Mouse (Mus musculus) gastrocnemius, adult 8-10 months (tissue): Measurements from ENCODE around the gene Trim24. TPM values are rescaled to one million over a fixed set of nuclear protein-coding genes. Genes with fewer than 3 reads are reported as not detected.
"Not testable (repeated sequence)": the region's sequence is repeated elsewhere in the genome, so short reads cannot be mapped to it uniquely, and the experiment has no call there.

ENCODE experiments used
- DNase-seq, 2 experiments: peaks; one replicate each; pipeline ENCODE4 v3.0.0; 2022; ENCODE audit warnings: low spot score in 2 of 2
- total RNA-seq, 4 experiments: library from RNA; stranded (reverse); gene quantifications; 2 replicates each; pipeline ENCODE4 v1.2.4; 2022

Trim24 gene
- total RNA-seq = 10 to 100 TPM; 41.0 to 47.8 (median 44.8) TPM

DNA sequence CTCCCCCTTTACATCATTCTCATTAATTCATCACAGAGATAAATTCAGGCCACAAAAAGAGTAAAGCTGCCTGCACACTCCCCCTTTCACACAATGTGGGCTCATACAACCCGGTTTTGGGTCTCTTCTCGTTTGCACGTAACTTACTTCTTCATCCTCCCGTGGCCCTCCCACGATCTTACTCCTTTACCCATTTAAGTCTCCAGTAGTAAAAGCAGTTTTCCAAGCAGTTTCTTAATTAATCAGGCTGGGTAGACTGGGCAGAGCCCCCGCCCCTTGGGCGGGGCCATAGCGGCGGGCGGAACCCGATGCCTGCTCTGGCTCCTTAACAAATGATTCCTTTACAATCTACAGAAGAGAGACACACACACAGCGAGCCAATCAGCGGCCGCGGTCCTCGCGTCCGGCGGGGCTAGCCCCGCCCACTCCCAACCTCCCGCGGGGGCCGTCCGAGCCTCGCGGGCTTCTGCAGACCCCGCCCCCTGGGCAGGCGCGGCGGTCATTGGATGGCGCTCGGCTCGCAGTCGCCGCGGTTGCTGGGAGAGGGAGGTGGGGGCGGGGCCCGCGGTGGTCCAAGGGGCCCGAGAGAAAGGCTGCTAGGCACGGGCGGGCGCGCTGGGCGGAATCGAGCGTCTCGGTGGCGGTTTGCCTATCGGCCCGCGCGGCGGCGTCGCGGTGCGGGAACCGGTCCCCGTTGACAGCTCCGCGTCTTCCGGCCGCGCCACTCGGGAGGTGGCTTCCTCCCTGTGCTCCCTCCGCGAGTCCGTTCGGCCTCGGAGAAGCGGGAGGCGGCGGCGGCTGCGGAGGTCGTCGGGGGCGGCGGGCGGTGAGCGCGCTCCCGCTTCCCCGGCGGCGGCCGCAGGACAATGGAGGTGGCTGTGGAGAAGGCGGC lies at the start of gene Trim24:
Gene Trim24, plus strand, starts transcription at position 567 of the 892 bp plus-strand sequence.
- DNase-seq = peak; percentile 90 to 92

DNA sequence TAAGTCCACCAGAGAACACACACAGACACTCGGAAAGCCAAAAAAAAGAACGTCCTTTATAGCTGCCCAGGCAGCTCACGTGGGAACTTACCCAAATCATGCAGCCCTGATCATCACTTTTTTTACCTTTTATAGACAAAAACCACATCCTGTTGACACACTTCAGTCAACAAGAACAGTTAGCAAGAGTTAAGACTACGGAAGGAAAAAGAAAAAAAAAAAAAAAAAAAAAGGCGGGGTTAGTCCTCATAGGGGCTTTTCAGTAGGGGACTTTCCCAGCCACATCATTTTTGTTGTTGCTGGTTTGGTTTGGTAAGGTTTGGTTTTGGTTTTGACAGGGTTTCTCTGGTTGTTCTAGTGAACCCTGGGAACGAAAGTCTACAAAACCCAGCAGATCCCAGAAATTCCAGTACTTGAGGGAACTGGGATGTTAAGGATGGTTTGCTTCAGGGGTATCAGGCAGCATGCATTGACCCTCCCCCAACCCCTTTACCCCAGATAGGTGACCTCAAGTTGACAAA lies 49.0 kb upstream of the Trim24 start:
- no peak for DNase-seq

- DNase-seq = no peak
These were observed 48.2 kb upstream of the Trim24 start for GRCm38 (mm10) chr6:37822390-37822789.

- no peak for DNase-seq
These were observed 46.9 kb upstream of the Trim24 start for GRCm38 (mm10) chr6:37823731-37824130.

GRCm38 (mm10) chr6:37825331-37826115 lies 45.1 kb upstream of the Trim24 start:
- not testable (repeated sequence) for DNase-seq

- DNase-seq = no peak
These were observed 41.7 kb upstream of the Trim24 start for GRCm38 (mm10) chr6:37828955-37829354.

GRCm38 (mm10) chr6:37829631-37830030 lies 41.0 kb upstream of the Trim24 start:
- no peak for DNase-seq

GRCm38 (mm10) chr6:37833691-37834090 lies 36.9 kb upstream of the Trim24 start:
- DNase-seq = no peak

DNA sequence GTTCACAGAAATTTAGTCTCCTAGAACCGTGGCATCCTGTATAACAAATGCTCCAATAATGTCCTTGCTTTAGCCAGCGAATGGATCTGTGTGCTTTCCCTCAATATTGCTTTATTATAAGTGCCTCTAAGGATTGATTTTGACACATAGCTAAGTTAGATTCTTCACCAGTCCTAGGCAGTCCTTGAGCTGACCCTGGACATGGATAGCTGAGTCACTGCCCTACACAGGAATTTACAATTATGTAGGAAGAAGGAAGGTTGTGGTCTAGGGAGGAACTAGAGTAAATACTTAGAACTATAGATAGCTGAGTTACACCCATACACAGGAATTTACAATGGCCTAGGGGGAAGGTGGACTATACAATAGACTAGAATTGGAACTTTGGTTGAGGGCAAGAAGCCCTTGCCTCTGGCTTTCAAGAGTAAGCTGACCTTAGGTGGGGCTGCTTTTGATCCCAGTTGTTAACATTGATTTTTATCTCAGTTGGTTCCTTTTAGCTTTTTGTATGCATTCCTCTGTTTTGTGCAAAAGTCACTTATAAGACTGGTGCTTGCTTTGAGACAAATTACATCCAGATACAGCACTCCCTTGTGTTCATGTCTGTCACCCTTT lies 33.6 kb upstream of the Trim24 start:
- not testable (repeated sequence) for DNase-seq

DNA sequence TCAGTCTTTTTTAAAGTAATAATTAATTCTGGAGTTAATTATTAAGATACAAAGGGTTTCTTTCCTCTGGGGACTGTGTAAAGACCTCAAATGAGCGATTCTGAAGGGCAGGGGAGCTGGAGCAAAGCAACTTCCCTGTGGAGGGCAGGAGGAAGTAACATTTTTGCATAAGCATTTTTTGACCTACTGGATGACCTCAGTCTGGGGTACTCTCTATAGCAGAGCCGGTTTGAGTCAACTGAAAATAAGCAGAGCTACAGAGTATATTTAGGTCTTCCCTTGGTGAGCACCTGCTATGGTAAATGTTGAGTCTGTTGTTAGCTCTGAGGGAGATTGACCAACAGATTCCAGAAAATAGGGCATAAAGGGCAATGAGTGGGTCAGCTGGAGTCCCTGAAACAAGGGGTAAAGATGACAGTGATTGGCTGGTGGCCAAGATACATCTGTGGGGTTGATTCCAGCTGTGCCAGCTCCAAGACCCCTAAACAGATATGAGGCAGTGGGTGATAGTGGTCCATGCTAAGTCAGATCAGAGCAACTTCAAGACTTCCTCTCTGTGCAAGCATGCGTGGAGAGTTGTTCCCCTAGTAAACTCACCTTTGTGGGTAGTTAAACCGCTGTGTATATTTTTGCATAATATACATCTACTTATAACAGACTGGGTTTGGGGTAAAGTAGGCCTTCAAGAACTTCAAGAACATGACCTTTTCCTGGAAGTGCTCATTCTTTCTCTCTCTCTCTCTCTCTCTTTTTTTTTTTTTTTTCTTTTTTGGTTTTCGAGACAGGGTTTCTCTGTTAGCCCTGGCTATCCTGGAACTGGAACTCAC lies 27.6 kb upstream of the Trim24 start:
- DNase-seq = no peak

DNA sequence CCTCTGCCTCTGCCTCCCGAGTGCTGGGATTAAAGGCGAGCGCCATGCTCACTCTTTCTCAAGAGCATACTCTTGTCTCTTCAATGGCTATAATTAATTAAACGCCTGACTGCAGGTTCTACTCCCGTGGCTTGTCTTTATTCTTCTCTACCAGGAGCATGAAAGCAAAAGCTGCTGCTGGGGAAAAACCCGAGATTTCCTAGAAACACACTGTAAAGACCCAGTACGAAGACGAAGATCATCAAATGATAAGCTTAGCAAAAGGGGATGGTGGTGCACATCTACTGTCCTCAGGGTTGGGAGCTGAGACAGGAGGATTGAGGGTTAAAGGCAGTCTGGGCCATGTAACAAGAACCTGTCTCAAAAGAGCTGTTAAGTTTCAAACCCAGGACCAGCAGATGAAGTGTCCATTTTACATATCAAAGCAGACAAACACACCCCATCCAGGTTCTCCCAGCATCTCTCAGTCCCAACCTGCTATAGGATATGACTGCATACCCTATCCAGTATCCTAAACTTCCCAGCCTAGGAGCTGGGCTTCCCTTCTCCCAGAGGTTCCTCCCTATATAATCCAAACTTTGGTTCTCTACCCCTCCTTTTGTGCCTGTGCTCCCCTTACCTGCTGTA lies 26.9 kb upstream of the Trim24 start:
- DNase-seq = no peak

GRCm38 (mm10) chr6:37844947-37845346 lies 25.7 kb upstream of the Trim24 start:
- DNase-seq = not testable (repeated sequence)

DNA sequence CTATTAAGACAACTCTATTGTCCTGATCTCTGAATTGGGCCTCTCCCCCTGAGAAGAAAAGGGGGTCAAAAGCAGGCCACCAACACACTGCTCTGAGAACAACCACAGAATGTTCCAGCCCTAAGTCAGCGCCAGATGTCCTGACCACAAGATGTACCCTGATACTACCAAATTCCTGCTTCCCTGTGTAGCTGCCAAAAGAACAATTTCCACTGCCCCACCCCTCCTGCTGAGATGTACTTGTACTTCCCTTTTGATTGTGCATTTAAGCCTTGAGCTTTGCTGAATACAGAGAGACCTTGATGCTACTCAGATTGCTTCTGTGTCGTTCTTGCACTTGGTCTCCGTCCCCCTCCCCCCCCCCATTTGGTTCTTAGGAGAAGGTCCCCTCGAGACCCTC lies 23.1 kb upstream of the Trim24 start:
- not testable (repeated sequence) for DNase-seq

DNA sequence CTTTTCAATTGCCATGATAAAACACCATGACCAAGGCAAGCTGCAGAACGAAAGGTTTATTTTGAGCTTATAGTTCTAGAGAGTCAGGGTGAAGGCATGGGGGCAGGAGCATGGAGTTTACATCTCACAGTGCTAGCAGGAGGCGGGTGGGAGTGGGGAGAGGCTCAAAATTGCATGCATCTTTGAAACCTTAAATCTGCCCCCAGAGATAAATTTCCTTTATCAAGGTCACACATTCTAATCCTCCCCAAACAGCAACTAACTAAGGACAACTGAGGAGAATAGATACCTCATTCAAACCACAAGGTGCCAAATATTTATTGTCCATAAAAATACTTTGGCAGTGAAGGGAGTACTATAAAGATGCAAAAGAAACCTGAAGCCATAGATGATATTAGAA lies 19.3 kb upstream of the Trim24 start:
- DNase-seq = no peak

DNA sequence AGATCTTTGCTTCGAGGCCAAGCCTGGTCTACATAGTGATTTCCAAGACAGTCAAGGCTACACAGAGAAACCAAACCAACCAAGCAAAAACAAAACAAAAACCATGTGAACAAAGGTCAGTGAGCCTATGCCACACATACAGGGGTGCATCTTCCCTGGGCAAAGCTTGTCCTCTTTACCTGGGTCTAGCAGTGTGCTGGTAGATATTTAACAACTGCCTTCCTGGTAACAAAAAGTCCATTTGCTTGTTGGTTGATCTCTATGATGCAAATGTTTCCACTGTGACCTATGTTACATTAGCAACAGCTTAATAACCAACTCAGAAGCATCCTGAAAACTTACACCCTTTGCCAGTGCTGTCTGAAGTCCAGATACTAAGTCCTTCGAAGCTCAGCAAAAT lies 17.3 kb upstream of the Trim24 start:
- no peak for DNase-seq

GRCm38 (mm10) chr6:37855384-37855783 lies 15.2 kb upstream of the Trim24 start:
- DNase-seq = no peak

DNA sequence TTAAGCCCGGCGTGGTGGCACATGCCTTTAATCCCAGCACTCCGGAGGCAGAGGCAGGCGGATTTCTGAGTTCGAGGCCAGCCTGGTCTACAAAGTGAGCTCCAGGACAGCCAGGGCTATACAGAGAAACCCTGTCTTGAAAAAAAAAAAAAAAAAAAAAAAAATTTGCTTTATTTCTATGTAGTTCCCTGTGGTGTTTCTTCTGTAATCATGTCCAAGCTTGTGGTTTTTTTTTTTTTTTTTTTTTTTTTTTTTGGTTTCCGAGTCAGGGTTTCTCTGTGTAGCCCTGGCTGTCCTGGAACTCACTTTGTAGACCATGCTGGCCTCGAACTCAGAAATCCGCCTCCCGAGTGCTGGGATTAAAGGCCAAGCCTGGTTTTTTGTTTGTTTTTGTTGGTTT lies 14.3 kb upstream of the Trim24 start:
- not testable (repeated sequence) for DNase-seq

GRCm38 (mm10) chr6:37857196-37857874 lies 13.3 kb upstream of the Trim24 start:
- DNase-seq = no peak

DNA sequence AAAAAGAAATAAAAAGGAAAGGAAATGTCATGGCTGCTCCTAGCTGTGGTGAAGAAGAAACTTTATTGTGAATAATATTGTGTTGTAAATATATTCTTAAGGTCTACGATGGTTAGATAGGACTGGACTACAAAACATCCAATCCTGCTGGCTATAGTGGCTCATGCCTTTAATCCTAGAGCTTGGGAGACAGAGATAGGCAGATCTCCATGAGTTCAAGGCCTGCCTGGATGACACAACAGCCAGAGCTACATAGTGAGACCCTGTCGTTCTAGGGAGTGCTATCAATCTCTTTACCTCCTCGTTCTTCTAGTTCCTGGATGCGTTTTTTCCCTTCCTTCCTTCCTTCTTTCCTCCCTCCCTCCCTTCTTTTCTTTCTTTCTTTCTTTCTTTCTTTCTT lies 12.5 kb upstream of the Trim24 start:
- no peak for DNase-seq

DNA sequence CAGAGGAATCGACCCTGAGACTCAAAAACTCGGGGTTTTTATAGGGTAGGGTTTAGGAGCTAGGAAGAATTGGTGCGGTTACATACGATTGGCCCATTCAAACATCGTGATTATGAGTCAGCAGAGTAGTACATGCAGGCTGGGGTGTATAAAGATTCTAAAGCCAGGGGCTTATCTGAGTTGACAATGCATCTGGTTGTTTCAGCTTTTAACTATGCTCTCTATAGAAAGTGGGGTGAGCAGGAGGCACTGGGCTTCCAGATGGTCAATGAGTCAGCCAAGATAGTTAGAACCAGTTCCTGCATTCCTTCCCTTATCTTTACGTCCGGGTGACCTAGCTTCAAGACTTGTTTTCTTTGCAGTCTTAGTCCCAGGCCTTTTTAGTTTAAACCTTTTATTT lies 7.7 kb upstream of the Trim24 start:
- DNase-seq = no peak
